Mouse (Mus musculus) gastrocnemius, adult 2 months (tissue): Measurements from ENCODE around the gene Prkn. TPM values are rescaled to one million over a fixed set of nuclear protein-coding genes. Genes with fewer than 3 reads are reported as not detected.
"Not testable (repeated sequence)": the region's sequence is repeated elsewhere in the genome, so short reads cannot be mapped to it uniquely, and the experiment has no call there.

ENCODE experiments used
- DNase-seq: peaks from one replicate; pipeline ENCODE4 v3.0.0; 2022
- H3K27ac ChIP-seq: fragments of 200-600 bp; 2 replicates; pipeline ENCODE4 v1.8.1; 2022; ENCODE audit warnings: mild to moderate bottlenecking
- H3K4me3 ChIP-seq: fragments of 200-600 bp; 2 replicates; pipeline ENCODE4 v1.8.1; 2022; ENCODE audit warnings: mild to moderate bottlenecking, moderate library complexity
- CTCF ChIP-seq: fragments of 200-600 bp; IDR thresholded peaks from 2 replicates; pipeline ENCODE4 v1.8.1; 2022; ENCODE audit warnings: antibody characterized with exemption, mild to moderate bottlenecking, moderate library complexity
- intact Hi-C: fragments of 180-260 bp; cut with DNase I; formaldehyde crosslinking; loops from one replicate; pipeline ENCODE4 v1.15.1; 2025
- total RNA-seq, 2 experiments: library from RNA; stranded (reverse); gene quantifications; 2 replicates each; pipeline ENCODE4 v1.2.3; 2021

Gene Prkn
- total RNA-seq, 2 experiments from 2014 or later, result 18.4 to 24.7 TPM

- no peak for DNase-seq
- Histone ChIP-seq H3K27ac (no peak overlapping the region), H3K4me3 (no peak overlapping the region)
- TF ChIP-seq CTCF, result no peak
- intact Hi-C loops, result no loop called here
Observed at GRCm38 (mm10) chr17:11970160-11970559, 1130.0 kb downstream of the Prkn start.

GRCm38 (mm10) chr17:11972550-11972949 lies 1132.4 kb downstream of the Prkn start:
- intact Hi-C loops, result no loop called here
- DNase-seq, result no peak
- no peak overlapping the region for H3K27ac ChIP-seq
- H3K4me3 ChIP-seq, result peak overlapping the region; percentile 54
- peak; percentile 53 for TF ChIP-seq CTCF

GRCm38 (mm10) chr17:11972969-11973787 lies 1133.0 kb downstream of the Prkn start:
- Histone ChIP-seq H3K27ac (no peak overlapping the region), H3K4me3 (no peak overlapping the region)
- no peak for DNase-seq
- no peak for TF ChIP-seq CTCF
- intact Hi-C loops, result no loop called here

GRCm38 (mm10) chr17:11975062-11975607 lies 1135.0 kb downstream of the Prkn start:
- peak; percentile 63 for TF ChIP-seq CTCF
- DNase-seq, result no peak
- Histone ChIP-seq H3K4me3 (no peak overlapping the region), H3K27ac (no peak overlapping the region)
- intact Hi-C loops, result no loop called here

GRCm38 (mm10) chr17:11978260-11978821 lies 1138.2 kb downstream of the Prkn start:
- Histone ChIP-seq H3K4me3 (no peak overlapping the region), H3K27ac (no peak overlapping the region)
- DNase-seq, result no peak
- intact Hi-C loops, result no loop called here
- TF ChIP-seq CTCF, result no peak

GRCm38 (mm10) chr17:11981666-11982065 lies 1141.5 kb downstream of the Prkn start:
- no peak overlapping the region for H3K4me3 ChIP-seq
- no peak overlapping the region for H3K27ac ChIP-seq
- intact Hi-C loops, result no loop called here
- no peak for DNase-seq
- no peak for TF ChIP-seq CTCF

GRCm38 (mm10) chr17:11988110-11988837 lies 1148.1 kb downstream of the Prkn start:
- DNase-seq, result no peak
- no peak for TF ChIP-seq CTCF
- intact Hi-C loops, result no loop called here
- Histone ChIP-seq H3K27ac (no peak overlapping the region), H3K4me3 (no peak overlapping the region)

GRCm38 (mm10) chr17:11989296-11989695 lies 1149.1 kb downstream of the Prkn start:
- intact Hi-C loops, result no loop called here
- TF ChIP-seq CTCF, result no peak

GRCm38 (mm10) chr17:11990386-11991087 lies 1150.4 kb downstream of the Prkn start:
- DNase-seq, result no peak
- intact Hi-C loops, result no loop called here
- H3K27ac ChIP-seq, result no peak overlapping the region
- H3K4me3 ChIP-seq, result no peak overlapping the region
- no peak for TF ChIP-seq CTCF

More at GRCm38 (mm10) chr17:11989296-11989695, 1149.1 kb downstream of the Prkn start:
- H3K4me3 ChIP-seq, result no peak overlapping the region
- no peak overlapping the region for H3K27ac ChIP-seq
- no peak for DNase-seq

GRCm38 (mm10) chr17:11993249-11993648 lies 1153.1 kb downstream of the Prkn start:
- peak; percentile 57 for TF ChIP-seq CTCF
- intact Hi-C loops, result no loop called here
- no peak overlapping the region for H3K27ac ChIP-seq
- DNase-seq, result peak; percentile 30
- no peak overlapping the region for H3K4me3 ChIP-seq

GRCm38 (mm10) chr17:11994252-11994651 lies 1154.1 kb downstream of the Prkn start:
- intact Hi-C loops, result no loop called here
- H3K4me3 ChIP-seq, result no peak overlapping the region
- no peak overlapping the region for H3K27ac ChIP-seq
- TF ChIP-seq CTCF, result no peak
- DNase-seq, result no peak

- DNase-seq, H3K4me3 ChIP-seq, intact Hi-C loops, H3K27ac ChIP-seq: not testable (repeated sequence)
Observed at GRCm38 (mm10) chr17:11994754-11995153, 1154.6 kb downstream of the Prkn start.
